Mouse (Mus musculus): ENCODE results near the gene Cdca4.

Gene Cdca4

DNA sequence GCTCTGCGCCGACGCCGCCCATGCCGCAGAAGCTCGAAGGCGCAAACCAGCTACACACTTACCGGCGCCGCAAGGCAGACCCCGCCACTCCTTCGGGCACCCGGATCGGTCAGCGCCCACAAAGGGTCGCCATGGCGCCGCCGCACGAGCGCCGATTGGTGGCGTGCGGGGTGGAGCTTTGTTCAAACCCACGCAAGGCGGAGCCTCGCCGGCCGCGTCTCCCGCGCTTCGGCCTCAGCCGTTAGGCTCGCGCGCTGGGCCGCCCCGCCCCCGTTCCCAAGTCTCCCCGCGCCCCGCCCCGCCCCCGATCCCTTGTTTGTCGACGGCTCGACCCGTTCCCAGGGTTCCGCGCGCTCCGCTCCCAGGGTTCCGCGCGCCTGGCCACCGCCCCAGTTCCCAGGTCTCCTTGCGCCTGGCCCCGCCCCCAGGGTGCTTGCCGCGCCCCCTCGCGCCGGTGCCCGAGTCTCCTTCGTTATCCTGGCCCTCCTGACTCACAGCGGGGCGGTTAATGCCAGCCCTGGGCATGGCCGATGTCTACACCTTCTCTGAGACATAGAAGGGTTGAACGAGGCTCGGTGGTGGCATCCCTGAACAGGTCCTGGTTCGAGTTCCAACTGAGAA is at the start of gene Cdca4:
Gene Cdca4, minus strand, starts transcription at position 180 of the 621 bp plus-strand sequence.
- peak; percentile 95 for DNase-seq (ENCODE audit: low read depth, low spot score)

DNA sequence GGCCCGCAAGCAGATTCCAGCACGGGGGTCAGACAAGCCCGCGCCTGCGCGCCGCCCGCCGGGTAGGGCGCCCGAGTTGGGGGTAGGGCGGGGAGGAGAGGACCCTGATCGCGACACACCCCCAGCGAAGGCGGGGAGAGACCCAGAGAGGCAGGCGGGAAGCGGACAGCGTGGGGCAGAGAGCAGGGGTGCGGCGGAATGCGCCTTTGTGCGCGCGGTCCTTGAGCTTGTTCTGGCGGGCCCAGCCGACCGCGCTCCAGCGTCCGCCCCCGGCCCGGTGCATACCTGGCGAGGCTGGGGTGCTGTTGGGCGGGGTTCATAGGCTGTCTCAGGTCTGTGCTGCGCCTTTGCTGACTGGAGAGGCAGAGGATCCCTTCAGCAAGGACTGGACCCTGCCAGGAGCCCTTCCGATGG is 48.4 kb upstream of the Cdca4 start:
- DNase-seq (ENCODE audit: low read depth, low spot score) = no peak

GRCm38 (mm10) chr12:112877073-112877576 is 47.9 kb upstream of the Cdca4 start:
- no peak for DNase-seq (ENCODE audit: low read depth, low spot score)

GRCm38 (mm10) chr12:112876332-112877072 is 47.3 kb upstream of the Cdca4 start:
- no peak for DNase-seq (ENCODE audit: low read depth, low spot score)

DNA sequence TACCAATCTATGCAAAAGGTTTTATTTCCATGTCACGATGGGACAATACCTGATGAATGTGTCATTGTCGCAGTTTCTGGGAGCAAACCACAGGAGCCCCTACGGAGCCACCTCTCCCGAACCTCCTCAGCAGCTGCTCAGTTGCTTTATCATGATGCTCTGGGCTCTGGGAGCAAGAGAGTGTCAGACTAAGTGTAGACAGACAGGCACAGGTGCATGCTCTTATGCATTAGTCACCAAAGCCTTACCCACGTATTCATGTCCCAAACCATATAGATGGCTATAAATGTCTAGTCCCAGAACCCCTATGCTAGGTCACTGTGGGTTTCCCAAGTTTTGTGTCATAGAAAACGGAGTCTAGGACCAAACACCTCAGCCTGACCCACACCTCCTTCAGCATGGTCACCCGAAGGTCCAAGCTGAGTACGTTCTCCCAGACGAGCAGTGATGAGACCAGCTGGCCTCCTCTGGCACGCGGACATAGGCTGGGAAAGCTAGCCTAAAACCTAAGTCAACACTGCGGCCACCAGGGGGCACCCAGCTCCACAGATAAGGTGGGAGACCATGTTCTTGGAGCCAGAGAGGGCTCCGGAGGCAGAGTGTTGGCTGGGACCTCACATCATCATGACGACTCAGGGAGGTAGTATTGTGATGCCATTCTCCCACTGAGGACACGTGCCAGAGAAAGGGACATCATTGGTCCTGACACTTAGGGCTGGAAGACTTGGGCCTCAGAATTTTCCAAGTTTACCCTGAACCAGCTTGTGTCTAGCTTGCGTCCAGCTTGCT is 46.2 kb upstream of the Cdca4 start:
- DNase-seq (ENCODE audit: low read depth, low spot score) = peak; percentile 28

DNA sequence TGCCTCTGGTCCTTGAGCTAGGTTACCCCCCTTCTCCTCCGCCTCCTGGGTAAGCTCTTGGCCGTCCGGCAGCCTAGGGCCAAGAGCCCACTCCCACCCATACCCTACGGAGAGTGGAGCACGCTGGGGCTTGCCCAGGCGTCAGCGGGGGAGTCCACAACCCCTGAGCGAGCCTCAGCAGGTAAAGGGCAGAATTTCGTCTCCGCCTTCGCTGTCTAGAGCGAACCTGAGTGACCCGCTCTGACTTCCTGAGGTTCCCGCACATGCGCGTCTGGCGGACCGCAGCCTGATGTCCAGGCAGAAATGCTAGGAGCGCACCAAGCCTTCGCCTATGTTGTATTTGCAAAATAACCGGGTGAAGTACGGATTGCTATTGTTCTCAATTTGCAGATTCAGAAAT is 45.0 kb upstream of the Cdca4 start:
- DNase-seq (ENCODE audit: low read depth, low spot score) = no peak

DNA sequence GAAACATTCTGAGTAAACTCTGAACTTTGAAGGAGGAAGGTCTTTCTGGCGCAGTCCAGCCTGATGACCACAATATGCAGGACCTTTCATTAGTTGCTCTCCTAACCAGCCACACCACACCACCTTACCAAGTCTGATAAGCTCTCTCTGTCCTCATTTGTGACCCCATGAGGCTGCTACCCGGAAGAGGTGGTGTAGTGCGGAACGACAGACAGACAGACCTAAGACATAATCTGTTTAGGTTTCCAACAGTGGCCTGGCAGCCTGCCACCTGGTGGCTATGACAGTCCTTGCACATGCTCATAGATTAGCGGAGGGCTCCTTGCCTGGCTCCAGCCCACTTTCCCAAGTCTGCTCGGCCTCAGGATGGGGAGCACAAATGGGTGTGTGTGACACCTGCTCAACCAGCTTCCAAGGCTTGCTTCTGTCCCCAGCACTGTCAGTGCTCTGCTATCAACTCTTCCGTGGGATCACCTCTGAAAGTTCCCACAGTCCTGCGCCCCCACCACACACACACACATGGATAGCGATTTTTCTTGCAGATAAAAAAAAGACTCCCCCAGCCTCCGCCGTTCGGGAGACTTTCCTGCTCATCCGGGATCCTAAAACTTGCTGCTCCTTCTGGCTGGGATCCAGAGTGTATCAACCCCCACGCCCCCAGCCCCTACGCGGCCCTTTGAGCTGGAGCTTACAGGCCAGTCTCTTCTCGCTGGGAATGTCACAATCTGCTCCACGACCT is 44.4 kb upstream of the Cdca4 start:
- no peak for DNase-seq (ENCODE audit: low read depth, low spot score)

GRCm38 (mm10) chr12:112872991-112873390 is 43.8 kb upstream of the Cdca4 start:
- no peak for DNase-seq (ENCODE audit: low read depth, low spot score)

DNA sequence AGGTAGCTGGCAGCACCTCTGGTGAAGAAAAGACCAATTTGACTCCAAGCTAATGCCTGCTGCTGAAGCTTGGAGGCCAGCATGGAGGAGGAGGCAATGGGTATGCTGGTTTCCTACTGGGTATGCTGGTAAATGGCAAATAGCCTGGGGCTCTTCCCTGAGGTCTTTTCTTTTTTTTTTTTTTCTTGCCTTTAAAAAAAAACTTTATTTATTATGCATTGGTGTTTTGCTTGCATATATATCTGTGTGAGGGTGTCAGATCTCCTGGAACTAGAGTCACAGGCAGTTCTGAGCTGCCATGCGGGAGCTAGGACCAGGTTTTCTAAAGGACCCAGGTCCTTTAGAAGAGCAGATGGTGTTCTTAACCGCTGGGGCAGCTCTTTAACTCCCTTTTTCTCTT is 42.0 kb upstream of the Cdca4 start:
- no peak for DNase-seq (ENCODE audit: low read depth, low spot score)

GRCm38 (mm10) chr12:112870775-112871174 is 41.6 kb upstream of the Cdca4 start:
- DNase-seq (ENCODE audit: low read depth, low spot score) = no peak

DNA sequence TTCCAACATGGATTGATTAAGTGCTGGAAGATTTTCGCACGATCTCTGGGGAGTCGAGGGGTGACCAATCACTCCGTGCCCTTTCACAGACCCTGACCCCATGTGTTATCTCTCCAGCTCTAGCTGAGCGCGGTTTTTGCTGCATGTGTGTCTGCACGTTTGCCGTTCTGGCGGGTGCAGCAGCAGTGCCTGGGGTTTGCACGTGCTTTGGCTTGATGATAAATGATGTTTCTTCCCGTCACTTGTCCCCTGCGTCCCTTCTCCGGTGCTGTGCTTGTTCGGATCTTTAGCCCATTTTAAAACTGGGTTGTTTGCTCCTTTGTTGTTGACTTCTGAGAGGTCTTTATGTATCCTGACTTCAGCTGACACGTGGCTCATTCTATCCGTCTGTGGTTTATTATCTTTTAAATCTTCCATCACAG is 40.6 kb upstream of the Cdca4 start:
- no peak for DNase-seq (ENCODE audit: low read depth, low spot score)

DNA sequence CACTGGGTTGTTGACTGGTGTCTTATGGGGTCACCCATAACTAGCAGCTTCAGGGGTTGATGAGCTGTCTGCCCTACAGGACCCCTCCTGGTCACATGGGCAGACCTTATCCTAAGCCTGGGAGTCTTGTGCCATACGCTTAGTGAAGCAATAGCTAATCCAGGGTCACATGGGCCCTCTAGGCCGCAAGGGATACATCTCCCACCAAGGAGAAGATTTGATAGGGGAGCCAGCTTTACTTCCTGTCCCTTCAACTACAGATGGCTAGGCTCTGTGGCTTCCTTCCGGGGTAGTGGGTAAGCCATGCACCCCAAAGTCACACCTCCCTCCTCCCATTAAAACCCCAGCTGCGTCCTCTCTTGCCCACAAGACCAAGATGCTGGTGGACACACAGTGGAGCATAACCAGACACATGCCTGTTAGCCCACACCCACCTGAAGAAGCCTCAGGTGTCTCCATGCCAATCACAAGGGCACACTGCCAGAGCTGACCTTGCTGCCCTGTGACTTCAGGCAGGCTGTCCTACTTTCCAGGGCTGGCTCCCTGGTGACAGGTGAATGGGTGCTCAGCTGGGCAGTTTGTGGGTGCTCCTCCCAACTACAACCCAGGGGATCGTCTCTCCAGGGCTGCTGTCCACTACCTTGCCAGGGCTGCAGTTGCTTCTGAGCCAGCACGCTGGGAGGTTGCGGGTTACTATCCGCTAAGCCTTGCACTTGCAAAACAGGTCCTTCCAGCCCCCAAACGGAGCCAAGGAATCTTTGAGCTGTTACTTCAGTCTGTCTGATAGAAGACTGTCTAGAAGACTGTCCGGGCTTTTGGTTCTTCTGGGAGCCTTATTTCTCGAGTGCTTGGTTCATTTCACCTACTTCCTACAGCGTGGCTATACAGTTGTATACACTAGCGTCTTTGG is 39.2 kb upstream of the Cdca4 start, which contains the start of gene Gpr132:
Gene Gpr132, minus strand, starts transcription at position 51 of the 910 bp plus-strand sequence.
- no peak for DNase-seq (ENCODE audit: low read depth, low spot score)

- DNase-seq (ENCODE audit: low read depth, low spot score) = no peak
Measured at GRCm38 (mm10) chr12:112867106-112867674, 38.0 kb upstream of the Cdca4 start.

DNA sequence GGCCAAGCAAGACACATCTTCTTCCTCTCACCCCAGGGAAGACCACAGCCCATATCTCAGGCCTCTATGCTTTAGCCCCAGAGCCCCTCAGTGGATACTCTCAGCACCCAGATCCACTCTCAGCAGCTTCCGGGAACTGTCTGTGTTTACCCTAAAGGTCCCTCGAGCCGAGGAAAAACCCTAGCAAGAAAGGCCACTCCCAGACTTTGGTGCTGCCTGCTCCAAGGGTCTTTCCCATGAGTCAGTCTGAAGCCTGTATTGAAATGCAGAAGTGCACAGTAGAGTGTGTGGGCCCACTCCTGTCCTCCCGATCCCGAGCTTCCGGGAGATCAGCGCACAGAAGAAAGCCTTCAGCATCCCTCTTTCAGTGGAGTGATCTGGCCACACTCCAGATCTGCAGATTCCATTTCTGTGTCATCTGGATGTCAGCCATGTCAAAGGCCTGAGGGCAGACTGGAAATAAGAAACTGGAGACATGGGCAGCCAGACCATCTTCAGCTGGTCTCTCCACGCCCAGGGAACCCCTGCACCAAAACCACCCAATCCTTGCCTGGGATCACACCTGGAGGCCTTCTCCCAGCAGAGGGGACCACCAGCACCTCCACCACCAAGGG is 37.4 kb upstream of the Cdca4 start:
- no peak for DNase-seq (ENCODE audit: low read depth, low spot score)

DNA sequence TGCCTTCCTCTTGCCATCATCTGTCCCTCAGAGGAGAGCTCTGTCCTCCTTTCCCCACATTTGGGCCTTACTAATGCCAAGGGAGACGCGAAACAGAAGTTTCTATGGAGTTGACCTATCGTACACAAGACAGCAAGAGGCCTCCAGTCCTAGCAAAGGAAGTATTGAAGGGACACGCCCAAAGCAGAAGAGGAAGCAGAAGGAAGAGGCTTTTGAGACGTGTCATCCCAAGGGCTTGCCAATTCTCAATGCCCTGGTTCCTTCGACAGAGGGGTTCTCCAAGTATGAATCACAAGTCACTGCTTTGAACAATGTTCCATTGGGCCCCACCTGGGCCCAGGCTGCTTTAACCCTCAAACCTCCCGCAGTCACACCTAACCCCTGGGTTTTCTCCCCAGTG is 35.6 kb upstream of the Cdca4 start:
- DNase-seq (ENCODE audit: low read depth, low spot score) = no peak

- no peak for DNase-seq (ENCODE audit: low read depth, low spot score)
Measured at GRCm38 (mm10) chr12:112861911-112862321, 32.7 kb upstream of the Cdca4 start.

- no peak for DNase-seq (ENCODE audit: low read depth, low spot score)
Measured at GRCm38 (mm10) chr12:112860765-112861164, 31.5 kb upstream of the Cdca4 start.

- DNase-seq (ENCODE audit: low read depth, low spot score) = no peak
Measured at GRCm38 (mm10) chr12:112859930-112860329, 30.7 kb upstream of the Cdca4 start.

DNA sequence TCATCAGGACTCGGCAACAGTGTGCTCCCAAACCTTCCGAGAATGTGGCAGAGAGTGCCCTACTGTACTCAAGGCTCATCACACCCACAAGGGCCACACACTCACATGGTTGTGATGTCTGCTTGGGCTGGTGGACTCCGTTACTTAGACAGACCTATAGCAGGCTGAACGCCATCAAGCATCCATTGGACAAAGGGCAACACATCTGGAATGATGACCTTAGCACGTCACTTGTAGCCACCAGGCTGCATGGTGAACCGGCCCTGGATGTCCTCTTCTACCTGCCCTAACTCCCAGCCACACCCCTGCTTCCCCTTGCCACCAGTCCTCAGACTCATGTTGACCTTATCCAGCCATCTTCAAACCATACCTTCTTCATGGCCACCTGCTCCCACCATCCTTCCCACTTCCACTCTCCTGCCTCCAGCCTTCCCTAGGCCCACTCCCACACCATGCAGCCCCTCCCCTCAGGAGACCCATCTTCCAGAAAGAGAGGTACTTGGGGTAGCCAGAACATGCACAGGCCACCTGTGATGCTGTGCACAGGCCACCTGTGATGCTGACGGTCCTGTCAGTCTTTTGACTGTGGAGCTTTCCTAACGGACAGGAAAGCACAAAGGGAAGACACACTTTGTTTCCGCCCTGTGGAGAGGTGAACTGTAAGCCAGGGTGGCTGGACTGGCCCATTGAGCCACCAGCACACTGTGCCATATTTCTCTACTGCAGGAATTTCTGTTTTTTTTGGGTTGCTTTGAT is 29.5 kb upstream of the Cdca4 start:
- DNase-seq (ENCODE audit: low read depth, low spot score) = no peak

Data from brain, embryonic 18.5 days (tissue).